Mouse (Mus musculus): ENCODE results near the gene Keg1.
"Not testable (repeated sequence)": the region's sequence is repeated elsewhere in the genome, so short reads cannot be mapped to it uniquely, and the experiment has no call there.

The Keg1 gene

DNA sequence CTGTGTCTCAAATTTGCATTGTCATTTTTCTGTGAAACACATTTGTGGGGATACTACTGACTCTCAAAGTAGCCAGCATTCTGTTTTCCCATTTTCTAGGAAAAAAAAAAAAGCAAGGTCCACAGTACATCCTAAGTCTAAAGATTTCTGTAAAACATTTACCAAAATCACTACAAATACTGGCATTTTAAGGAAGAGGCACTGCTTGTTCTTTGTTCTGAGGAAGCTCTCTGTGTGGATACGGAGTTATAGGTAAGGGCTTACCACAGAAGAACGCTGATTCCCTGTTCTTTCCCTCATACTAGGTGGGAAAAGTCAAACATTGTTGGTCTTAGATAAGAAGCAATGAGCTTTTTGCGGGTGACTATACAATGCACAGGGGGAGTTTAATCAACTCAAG lies at the start of gene Keg1:
TSS of gene Keg1 (plus strand) at position 197 of the 400 bp plus-strand sequence.
- no peak for DNase-seq

DNA sequence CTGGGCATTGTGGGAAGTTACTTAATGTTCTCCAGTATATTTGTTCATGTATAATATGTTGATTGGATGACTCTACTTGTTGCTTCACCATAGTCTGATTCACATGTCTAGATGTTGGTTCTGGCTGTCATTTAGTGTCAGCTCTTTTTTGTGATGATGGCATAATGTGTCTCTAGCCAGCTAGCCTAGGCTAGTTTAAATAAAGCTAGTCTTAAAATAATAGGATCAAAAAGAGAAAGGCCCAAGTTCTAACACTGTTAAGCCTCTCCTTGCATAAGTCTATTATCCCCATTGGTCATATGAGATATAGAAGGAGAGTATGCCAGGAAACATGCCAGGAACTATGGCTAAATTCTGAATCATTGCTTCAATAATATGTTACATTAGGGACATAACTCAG lies 46.1 kb upstream of the Keg1 start:
- no peak for DNase-seq

DNA sequence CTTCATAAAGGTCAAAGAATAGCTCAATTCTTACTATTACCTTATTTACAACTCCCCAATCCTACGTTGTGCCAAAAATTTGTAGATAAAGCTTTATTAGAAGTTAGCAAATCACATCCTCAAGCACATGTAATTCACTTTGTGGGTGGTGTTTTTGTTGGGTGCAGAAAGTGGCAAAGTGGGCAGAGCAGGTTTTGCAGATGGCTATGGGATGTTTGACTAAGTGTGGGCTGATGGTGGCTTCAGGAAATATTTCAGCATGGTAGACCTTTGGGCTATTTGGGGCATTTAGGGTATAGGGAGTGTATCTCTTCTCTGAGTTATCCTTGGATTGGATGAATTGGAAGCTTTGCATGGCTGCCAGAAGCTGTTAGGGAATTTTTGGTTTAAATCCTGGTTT lies 29.4 kb upstream of the Keg1 start:
- no peak for DNase-seq

DNA sequence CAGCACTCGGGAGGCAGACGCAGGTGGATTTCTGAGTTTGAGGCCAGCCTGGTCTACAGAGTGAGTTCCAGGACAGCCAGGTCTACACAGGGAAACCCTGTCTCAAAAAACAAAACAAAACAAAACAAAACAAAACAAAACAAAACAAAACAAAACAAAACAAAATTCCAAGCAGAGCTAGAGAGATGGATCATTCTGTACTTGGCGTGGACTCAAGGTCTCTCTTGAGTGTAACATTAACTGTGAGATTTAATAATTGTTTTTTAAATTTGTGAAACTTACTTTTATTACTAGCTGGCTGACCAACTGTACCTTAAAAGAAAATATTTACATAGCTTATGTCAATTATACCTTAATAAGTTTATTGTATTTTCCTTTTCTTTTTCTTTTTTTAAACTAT lies 27.0 kb upstream of the Keg1 start:
- not testable (repeated sequence) for DNase-seq

DNA sequence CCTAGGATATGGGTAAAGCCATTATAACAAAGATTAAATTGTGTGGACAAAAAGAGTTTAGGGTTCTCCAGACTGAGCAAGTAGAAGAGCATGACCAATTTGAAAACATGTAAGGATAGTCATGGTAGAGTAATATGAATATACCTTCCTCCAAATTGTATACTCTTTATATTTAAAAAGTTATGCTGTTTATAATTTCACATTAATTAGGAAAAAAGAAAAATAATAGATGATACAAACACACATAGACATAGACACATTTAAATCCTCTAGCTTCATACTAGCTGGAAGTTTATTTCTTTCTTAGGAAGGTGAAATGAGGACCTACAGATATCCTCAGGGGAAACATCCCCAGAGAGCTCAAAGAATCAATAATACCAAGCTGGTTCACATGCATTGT lies 25.4 kb upstream of the Keg1 start, which contains the start of gene Olfr1442:
TSS of gene Olfr1442 (plus strand) at position 301 of the 400 bp plus-strand sequence.
- no peak for DNase-seq

DNA sequence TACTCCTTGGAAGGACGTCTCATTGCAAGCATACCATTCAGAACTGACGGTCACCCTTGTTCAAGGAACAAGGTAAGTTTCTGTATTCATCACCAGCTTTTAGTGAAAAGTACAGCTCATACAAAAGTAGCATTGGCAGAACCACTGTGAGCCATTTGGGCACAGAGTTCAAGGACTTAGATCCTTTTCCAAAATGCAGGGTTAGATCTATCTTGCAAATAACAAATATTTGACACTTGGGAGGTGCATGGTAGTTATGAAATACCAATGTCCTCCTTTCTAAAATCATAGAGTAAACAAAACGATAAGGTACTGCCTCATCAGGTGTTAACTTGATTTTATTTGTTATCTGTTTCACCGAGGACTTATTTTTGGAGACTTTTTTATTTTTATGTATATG lies 24.5 kb upstream of the Keg1 start:
- no peak for DNase-seq

DNA sequence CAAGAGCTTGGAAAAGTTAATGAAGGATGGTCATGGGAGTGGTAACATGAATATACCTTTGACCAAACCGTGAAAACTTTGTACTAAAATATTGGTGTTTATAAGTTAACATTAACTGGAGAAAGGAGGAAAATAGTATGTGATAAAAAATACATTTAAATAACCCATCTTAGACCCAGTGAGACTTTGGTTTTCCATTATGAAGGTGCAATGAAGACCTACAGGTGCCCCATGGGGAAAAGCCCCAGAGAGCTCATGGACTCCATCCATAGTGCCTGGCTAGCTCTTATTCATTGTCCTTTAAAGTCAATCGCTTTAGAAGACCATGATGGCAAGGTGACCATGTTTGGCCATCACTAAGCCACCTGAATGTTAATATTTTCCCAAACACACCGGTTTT lies 17.8 kb upstream of the Keg1 start, which contains the start of gene Olfr1443:
TSS of gene Olfr1443 (plus strand) at position 301 of the 400 bp plus-strand sequence.
- no peak for DNase-seq

DNA sequence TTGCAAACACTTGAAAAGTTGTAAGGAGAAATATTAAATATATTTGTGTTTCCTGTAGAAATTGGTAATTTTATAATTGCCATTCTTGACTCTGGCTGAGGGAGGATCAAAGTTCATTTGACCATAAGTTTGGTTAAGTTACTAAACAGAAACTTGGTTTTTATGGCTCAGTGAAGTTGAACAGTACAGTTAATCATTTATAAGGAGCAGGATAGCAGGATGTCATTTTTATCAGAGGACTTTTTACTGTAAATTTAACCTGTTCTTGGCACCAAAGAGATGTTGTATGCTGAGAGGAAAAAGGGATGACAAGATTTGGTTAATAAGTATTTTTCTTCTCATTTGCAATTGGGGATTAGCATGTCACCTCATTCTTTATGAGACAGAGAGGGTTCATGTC lies 10.9 kb upstream of the Keg1 start:
- no peak for DNase-seq

DNA sequence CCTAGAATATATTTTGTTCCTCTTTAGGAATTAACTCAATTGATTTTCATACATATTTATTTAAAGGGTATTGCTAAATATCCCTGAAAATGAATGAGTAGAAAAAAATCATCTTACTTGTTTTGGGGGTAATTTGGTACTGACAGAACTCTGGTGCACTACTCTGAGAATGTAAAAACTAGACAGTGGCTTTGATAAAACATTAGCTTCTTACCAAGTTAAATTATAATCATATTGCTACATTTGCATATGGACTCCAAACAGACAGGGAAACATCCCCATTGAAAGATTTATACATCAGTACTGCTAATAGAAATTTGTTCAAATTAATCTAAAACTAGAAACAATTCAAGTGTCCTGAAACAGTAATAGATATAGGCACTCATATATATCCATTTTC lies 10.4 kb upstream of the Keg1 start:
- DNase-seq, result no peak

DNA sequence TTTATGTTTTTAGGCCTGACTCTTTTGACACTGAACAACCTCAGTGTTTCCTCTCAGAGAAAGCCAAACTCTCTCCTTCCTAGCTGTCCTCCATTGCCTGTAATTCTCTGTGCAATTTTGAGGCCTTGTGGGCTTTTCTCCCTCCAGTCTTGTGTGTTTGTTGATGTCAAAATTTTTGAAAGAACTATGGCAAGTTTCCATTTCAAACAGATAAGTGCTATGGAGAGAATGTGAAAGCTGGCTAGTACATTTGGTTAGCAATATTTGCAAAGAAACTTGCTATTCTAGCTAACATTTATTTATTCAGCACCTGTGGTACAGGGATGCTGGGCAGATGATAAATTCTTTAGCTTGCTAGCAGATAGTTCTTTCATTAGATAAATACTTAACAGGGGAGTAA lies 635 bp downstream of the Keg1 start:
- no peak for DNase-seq

DNA sequence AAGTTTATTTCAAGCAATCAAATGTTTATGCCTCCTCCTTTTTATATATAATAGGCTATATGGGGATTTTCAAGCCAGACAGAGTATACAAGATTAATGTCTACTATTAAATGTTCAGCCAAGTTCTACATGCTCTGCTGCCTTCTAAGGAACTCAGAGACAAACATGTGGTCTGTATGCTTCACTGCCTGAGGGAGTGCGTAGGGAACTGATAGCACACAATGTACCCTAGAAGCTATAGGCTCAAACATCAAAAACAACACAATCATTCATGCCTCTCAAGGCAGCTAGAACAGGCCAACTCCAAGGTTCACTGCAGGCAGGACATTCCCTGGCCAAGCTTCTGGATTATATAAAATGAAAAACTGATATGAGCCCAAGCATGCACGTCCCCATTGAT lies 12.9 kb downstream of the Keg1 start:
- no peak for DNase-seq

DNA sequence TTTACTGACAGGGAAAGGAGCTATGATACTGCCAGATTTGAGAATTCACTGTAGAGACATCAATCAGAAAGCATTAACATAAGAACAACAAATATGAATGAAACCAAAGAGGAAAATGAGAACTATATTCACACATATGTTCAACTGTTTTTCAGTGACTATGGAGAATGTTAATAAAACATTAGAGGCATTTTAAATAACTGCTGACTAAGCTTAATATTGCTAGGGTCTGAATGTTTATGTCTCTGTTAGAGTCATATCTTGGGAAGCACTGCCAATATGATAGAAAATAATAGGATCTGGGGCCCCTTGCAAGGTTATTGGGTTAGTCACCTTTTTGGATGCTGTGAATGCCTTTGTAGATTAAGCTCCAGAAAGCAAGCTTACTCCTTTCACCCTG lies 13.4 kb downstream of the Keg1 start:
- no peak for DNase-seq

DNA sequence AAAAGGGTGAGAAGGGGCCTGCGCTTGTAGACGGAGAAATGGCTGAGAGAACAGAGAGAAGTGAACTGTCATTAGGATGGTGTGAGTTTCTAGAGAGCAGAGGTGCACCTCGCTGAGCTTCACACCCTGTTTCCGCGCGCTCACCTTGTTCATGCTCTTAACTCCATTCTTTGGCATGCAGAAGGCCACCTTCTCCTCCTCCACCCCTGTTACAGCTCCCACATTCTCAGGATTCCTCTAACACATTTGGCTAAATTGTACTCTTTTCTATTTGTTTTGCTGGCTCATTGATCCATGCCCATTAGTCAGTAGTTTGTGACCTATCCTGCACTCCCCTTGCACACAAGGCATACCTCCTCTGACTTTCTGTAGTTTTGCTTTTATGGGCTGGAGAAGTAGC lies 23.6 kb downstream of the Keg1 start:
- peak in 1 of 2 experiments; percentile 12 for DNase-seq

DNA sequence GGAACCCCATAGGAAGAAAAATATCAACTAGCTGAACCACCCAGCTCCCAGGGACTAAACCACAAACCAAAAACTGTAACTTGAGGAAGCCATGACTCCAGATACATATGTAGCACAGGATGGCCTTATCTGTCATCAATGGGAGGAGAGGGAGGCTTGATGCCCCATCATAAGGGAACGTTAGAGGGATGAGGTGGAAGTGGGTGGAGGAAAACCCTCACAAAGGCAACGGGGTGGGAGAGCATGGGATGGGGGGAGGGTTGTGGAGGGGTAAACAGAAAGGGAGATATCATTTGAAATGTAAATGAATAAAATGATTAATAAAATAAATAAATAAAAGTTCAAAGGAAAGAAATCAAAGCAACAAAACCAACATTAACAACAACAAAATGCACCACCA lies 24.9 kb downstream of the Keg1 start:
- DNase-seq, result no peak

DNA sequence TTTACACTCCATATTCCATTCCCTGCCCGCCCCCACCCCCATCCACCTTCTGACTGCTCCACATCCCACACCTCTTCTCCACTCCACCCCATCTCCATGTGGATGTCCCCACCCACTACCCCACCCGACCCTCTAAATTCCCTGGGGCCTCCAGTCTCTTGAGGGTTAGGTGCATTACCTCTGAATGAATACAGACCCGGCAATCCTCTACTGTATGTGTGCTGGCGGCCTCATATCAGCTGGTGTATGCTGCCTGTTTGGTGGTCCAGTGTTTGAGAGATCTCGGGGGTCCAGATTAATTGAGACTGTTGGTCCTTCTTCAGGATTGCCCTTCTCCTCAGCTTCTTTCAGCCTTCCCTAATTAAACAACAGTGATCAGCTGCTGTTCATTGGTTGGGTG lies 25.3 kb downstream of the Keg1 start:
- not testable (repeated sequence) for DNase-seq

DNA sequence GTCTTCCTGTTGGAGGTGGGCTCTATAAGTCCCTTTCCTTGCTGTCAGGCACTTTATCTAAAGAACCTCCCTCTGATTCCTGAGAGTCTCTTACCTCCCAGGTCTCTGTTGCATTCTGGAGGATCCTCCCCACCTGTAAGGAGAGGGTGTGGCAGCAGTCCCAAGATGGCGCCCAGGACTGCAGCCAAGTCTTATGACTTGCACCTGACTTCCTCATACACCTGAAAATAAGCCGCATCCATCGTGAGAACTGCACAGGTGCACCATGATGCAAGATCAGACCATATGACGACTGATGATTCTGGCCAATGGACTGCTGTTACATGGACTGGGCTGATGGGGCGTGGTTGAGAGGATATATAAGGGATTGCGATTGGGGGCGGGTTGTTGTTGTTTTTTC lies 26.0 kb downstream of the Keg1 start:
- DNase-seq, result not testable (repeated sequence)

DNA sequence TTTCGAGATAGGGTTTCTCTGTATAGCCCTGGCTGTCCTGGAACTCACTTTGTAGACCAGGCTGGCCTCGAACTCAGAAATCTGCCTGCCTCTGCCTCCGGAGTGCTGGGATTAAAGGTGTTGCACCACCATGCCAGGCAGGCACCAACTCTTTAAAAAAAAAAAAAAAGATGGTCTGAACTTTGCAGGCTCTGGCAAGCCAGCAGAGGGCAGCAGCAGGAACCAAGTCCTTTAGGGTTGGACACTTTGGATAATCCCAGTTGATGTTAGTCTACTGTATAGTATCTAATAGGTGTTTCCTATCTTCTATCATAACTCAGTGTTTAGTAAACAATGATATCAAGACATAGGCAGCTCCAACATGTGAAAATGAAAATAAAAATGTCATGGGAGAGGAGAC lies 26.7 kb downstream of the Keg1 start:
- DNase-seq, result peak; percentile 69 to 71

DNA sequence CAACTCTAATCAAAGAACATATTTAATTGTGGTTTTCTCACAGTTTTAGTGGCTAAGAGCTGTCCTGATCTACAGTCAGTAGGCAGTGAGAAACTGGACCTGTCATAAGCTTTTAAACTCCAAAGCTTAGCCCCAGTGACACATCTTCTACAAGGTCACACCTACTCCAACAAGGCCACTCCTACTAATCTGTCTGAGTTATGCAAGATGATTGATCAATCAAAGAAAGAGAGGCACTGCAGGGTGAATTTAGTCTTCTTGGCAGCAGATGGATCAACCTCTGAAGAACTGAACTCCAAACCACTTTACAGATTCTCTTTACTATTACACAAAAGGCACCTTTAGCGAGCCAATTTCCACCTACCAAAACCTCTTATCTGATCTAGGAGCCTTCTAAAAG lies 30.3 kb downstream of the Keg1 start:
- no peak for DNase-seq

DNA sequence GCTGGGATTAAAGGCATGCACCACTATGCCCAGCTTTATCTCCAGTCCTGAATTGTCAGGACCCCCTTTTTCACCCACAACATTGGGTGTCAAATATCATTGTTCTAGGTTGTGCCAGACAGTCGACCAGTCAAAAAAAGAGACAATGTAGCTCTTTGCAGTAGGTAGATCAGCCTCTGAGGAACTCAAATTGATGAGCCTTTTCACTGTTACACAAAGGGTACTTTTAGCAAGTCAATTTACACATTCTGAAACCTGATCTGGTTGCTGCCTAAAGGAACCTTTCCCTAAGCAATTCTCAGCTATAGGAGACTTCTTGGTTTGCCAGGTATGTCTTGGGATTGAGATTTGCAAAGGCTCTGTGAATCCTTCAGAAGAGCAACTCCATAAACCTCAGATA lies 35.5 kb downstream of the Keg1 start:
- DNase-seq, result no peak

DNA sequence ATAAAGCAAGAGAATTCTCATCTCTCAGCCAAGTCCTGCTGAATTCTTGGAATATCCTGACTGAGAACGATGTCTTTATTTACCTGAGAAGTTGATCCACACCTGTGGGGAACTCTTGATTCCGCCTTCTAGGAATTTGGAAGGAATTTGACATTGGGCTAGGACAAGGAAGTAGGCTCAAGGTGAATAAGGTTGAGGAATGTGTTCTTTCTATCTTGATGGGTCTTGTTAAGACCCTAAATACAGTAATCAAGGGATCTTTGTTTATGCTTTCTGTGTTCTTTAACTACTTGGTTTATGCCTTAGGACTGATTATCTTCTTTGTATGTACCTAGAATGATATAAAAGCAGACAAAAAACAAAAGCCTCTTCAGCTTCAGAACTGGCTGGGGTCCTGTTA lies 36.4 kb downstream of the Keg1 start:
- no peak for DNase-seq

DNA sequence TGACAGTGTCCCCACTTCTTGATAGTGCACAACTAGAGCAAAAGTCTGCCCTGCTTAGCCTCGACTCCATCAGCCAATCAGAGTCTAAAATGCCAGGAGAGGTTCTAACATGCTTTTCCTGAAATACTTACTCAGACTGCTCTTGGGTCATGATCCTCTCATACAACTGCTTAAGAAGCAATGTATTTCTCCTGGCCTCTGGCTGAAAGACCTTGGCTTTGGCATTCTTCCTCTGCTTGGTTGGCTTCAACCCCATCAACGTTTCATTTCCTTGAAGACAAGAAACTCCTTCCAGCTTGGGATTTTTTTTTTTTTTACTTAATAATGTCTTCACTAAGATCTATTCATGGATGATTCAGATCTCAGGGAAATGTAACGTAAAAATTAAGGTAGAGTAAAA lies 60.7 kb downstream of the Keg1 start:
- DNase-seq, result no peak

DNA sequence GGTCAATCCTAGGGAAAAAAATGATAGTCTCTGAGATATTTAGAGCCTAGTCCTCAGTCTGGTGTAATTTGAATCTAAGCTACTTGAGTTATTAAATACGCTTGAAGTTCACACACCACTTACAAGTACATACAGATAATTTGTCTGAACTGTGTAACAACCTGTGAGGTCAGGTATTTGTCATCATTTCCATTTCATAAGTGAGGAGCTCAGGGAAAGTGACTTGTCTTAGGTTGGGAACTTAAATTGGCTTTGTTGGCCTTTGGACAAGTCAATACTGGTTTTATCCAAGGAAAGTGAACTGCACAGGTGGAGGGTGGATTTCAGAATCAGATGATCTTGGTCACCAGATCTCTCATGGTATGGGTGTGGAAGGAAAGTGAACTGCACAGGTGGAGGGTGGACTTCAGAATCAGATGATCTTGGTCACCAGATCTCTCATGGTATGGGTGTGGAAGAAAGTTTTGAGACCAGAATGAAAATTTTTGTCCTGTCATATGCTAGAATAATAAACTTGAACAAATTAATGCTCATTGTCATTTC lies 63.4 kb downstream of the Keg1 start:
- DNase-seq, result no peak

DNA sequence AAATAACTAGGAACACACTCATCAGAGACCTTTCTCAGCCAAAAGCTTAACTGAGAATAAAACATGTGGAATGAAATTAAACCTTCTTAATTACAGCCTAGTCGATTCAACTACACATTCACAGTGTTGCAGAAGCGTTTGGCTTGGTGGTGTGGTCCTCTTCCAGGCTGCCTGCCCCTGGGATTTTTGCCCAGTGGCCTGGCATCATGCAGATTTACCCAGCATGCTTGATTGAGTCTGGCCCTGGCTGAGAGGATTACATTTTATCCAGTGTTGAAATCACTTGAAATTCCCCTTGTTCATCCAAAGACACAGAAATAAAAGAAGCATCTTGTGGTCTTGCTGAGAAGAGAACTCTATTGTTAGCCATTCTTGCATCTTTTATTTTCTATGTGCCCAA lies 64.1 kb downstream of the Keg1 start:
- peak; percentile 5 to 14 for DNase-seq

DNA sequence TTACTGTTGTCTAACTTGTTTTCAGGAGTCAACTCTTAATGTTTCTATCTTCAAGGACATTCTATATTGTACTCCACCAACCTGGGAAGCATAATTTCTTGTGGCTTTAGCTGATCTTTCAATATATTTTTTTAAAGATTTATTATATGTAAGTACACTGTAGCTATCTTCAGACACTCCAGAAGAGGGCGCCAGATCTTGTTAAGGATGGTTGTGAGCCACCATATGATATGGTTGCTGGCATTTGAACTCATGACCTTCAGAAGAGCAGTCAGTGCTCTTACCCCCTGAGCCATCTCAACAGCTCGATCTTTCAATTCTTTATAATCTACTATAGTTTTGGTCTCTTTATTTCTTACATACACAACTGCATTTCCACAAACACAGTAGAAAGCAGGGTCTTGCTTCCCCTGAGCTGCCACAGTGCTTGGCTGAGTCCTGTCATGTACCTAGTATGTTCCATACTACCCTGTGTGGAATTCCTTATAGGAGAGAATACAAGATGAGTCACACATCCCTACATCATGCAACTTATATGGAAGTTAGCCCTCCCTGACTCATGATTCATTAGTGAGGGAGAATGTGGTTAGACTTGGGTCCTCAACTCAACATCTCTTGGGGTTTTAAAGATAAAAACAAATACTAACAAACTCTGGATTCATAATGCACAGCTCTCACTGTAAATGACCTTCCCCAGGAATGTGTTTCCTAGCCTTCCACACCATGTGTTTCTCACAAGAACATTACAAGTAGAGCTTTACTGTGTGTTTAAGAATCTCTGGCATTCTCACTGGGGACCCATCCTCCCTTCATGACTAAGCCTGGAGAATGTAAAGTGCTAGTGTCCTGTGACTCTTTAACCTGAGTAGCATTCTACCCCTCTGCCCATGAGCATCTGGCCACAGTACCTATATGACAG lies 66.9 kb downstream of the Keg1 start:
- DNase-seq, result peak; percentile 12 to 19
